Mouse (Mus musculus) CD8-positive naive resting alpha-beta T cell, adult 2 months (primary cell): ENCODE results near the gene Rcn3.
"Not testable (repeated sequence)": the region's sequence is repeated elsewhere in the genome, so short reads cannot be mapped to it uniquely, and the experiment has no call there.

Source experiments
- DNase-seq, 2 experiments: peaks; one replicate each; pipeline ENCODE4 v3.0.0; 2022; ENCODE audit warnings: low read depth in 2 of 2, low spot score in 2 of 2

The Rcn3 gene

DNA sequence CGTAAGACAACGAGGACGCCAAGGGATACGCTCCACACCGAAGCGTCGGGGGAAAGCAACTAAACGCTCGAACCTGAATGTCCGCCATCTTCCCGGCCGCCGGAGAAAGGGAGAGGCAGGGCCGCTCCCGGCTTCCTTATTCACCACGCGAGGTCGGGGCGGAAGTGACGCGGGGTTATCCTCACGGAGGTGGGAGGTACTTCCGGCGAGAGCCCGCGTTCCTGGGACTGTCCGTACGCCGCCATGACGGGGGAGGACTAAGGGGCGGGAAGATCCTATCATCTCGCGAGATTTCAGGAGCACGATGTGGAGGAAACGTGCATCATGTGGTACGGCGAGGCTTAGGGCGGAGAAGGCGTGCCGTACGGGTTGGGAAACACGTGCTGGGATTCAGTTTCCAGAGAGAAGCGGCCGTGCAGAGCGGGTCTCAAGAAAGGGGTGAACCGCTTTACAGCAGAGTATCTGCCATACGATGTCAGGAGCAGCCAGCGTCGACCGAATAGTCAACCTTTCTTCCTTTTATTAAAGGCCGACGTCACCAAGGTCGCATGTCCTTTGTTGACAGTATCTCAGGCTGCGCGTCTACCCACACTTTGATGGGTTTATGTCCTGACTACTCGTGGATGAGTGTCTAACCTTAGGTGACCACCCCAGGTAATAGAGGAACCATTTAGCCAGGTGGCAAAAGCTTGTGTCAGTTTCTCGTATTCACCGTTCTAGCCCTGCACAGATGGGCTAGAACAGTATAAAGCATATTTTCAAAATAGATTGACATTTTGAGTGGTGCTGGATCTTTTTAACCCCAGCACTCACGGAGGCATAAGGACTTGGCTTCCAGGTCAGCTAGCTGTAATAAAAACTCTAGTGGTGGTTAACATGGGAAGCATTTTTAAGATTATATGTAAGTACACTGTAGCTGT lies 32.5 kb upstream of the Rcn3 start, which contains the start of gene Rps11:
TSS of gene Rps11 (minus strand) at position 216 of the 920 bp plus-strand sequence.
- peak; percentile 97 to 98 for DNase-seq

DNA sequence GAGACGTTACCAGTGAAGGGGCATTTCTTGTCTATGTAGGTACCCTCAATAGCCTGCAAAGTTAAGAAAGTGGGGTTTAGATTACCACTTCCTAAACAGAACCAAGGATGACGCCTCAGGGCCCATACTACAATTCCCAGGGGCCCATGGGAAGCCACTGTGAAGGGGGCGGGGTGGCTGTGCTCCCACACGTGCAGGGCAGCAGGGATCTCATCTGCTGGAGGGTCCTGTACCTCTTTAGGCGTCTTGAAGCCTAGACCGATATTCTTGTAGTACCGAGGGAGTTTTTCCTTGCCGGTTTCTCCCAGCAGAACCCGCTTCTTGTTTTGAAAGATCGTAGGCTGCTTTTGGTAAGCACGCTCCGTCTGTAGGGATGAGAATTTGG lies 31.2 kb upstream of the Rcn3 start:
- no peak for DNase-seq

DNA sequence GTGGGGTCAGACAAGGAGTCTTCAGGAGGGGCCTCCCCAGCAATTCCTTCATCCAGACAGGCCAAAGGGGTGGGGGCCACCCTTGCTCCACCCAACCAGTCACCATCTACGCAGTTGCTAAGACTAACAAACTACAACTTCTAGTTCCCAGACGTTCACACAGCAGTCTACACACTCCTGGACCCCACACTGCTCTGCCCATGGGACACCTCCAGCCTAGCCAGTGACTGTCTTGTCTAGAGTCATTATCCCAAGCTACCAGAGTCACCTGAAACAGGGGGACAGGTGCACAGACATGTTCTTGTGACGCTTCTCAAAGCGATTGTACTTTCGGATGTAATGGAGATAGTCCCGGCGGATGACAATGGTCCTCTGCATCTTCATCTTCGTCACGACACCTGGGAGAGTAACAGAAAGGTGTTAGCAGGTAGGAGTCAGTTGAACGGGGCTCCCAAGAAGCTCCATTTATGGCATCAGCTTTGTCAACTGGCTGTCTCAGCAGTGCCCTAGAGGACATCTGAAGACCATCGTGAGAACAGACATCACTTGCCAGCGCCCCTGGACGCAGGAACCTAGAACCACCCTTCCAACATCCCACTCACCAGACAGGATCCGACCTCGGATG lies 30.7 kb upstream of the Rcn3 start:
- no peak for DNase-seq

DNA sequence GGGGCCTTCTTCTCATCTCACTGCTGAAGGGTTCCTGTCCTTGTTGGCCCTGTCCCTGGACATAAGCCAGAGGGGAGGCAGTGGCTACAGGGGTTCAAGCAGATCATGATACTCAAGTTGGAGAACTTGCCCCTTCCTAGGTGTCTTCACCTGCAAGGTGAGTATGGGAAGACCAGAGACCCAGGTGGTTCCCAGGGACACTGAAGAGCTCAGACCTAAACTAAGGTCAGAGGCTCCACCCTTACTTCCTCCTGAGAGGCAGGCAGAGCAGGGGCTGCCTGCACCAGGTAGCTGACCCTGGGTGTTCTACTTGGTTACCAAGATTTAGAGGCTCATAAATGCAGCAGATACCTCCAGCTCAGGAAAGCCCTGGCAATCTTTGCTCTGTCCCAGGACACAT lies 29.9 kb upstream of the Rcn3 start:
- DNase-seq = no peak

DNA sequence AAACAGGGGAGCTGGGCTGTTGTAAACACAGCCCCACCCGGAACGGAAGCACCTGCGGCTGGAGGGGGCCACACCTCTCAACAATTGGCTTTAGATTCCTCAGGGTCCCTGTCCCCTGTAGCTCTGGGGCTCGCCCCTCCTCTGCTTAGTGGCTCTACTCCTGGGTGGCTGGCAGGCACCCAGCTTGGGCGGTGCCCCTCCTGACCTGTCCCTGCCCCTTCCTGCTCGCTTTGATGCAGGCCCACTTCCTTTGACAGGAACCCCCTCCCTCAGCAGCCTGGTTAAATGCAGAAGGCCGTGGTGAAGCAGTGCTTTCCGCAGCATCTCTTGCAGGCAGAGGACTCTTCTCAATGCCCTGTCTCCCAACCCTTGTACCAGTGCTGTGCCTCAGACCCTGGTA lies 29.4 kb upstream of the Rcn3 start:
- DNase-seq = peak; percentile 82 to 83

DNA sequence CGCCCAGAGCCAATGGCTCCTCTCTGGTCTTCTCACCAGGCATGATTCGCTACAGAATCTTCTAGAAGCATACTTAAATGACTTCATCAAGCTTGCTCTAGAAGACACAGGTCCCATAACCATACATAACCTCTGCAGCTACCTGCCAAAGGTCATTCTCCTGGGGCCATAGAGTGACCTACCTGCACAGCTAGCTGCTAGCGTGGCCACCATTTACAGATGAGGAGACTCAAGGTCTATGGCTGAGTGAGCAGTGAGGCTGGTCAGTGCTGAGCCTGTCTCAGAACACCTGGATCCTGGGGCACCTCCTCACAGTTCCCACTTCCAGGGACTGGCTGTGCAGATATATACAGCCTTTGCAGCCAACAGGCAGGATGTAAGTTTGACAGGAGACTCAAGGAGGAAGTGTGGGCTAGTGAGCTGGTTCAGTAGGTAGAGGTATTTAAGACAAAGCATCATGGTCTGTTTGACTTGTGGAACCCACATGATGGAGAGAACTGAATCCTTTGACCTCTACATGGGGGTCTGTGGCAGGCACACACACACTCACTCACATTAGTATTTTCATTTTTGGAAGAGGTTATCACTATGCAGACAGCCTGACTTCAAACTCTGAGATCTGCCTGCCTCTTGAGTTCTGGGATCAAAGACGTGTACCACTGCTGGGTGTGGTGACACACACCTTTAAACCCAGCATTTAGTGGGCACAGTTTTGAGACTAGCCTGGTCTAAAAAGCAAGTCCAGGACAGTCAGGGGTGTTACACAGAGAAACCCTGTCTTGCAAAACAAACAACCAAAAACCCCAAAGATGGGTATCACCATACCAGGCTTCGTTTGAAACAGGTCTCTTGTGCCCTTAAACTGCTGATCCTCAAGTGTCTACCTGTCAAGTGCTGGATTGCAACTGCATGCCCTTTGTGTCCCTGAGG lies 28.0 kb upstream of the Rcn3 start:
- DNase-seq = no peak

DNA sequence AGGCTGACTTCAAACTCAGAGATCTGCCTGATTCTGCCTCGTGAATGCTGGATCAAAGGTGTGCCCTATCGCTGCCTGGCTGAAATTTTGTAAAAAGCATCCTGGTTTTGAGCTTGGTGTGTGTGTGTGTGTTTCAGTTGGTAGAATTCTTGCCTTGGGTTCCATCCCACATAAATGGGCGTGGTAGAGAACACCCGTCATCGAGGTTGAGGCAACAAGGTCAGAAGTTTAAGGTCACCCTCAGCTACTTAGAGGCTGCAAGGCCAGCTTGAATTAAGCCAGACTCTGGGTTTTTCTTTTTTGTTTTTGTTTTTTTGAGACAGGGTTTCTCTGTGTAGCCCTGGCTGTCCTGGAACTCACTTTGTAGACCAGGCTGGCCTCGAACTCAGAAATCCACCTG lies 26.3 kb upstream of the Rcn3 start:
- no peak for DNase-seq

DNA sequence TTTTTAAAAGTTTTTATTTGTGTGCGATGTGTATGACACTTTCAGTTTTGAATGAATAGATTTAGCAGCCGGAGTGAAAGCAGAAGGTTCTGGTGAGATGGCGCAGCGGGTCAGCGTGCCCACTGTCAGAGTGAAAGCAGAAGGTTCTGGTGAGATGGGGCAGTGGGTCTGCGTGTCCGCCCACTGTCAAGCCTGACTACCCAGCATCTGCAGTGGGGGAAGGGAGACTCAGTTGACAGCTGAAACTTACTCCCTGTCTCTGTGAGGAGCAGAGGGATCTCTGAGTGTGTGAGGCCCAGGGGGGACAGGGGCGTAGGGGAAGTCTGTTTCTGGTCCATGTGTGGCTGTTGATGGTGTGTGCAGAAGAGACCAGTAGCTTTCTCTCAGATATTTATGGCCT lies 25.5 kb upstream of the Rcn3 start:
- no peak for DNase-seq

DNA sequence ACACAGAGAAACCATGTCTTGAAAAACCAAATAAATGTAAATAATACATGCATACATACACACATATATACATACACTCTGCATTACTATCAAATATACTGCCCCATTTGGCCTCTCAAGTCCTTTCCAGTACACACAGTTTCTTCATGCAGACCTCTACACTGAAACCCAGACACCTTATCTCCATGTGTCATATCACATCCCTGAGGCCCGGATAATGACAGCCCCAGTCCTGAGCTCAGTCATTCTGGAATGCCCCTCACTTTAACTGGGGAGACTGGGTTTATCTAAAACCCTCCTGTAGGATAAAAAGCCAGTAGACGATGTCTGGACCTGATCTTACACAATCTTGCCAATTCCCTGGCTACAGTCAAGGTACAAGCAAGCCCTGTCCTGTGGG lies 21.5 kb upstream of the Rcn3 start:
- no peak for DNase-seq

DNA sequence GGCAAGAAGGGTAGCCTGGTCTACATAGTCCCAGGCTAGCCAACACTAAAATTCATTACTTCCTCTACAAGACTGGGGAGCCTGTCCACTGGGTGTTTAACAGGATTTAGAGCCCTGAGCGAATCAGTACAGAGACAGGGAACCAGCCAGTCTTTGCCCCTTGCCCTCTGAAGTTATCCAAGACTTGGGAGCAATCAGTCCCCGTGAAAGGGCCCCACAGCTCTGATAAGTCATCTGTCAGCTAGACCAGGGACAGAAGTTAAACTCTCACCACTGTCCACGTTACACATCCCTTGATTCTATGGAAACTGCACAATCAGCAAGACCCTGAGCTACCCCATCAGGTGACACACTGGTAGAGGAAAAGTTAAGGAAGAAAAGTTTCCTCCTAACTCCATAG lies 20.5 kb upstream of the Rcn3 start:
- no peak for DNase-seq

DNA sequence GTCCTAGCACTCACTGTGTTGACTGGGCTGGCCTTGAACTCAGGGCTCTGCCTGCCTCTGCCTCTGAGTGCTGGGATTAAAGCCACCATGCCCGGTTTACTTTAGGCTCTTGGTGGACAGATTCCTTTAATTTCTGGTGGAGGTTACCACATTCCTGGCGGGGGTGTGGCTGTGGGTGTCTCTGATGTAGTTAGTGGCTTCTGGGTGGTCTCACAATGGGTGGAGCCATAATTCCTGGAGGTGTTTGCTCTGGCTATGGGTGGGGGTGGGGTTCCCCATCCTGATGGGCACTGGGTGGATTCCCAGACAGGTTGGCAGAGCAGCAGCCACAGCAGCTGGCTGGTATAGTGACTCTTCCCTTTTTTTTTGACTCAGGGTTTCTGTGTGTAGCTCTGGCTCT lies 19.9 kb upstream of the Rcn3 start:
- no peak for DNase-seq

DNA sequence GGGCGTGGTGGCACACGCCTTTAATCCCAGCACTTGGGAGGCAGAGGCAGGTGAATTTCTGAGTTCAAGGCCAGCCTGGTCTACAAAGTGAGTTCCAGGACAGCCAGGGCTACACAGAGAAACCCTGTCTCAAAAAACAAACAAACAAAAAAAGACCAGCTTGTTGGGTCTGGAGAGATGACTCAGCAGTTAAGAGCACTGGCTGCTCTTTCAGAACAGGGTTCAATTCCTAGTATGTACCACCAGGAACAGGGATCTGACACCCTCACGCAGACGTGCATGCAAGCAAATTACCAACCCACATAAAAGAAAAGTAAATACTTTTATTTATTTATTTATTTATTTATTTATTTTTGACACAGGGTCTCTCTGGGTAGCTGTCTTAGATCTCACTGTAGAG lies 18.1 kb upstream of the Rcn3 start:
- not testable (repeated sequence) for DNase-seq

DNA sequence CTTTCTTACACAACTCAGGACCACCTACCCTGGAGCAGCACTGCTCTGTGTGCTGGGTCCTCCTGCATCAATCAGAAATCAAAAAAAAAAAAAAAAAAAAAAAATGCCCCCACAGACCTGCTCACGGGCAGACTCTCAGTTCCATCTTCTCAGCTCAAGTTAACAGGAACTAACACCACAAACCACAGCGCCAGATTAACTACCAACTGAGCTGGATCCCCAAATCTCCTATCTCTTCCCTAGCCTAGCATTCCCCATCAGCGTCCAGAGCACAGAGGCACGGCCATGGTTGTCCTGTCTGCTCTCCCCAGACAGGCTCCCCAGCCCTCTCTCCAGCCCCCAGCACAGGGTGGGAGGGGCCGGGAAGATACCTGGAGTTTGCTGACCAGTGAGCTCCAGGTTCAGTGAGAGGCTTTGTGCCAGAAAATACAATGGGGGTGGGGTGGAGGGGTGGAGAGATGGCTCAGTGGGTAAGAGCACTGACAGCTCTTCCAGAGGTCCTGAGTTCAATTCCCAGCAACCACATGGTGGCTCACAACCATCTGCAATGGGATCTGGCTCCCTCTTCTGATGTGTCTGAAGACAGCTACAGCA lies 15.1 kb upstream of the Rcn3 start:
- no peak for DNase-seq

DNA sequence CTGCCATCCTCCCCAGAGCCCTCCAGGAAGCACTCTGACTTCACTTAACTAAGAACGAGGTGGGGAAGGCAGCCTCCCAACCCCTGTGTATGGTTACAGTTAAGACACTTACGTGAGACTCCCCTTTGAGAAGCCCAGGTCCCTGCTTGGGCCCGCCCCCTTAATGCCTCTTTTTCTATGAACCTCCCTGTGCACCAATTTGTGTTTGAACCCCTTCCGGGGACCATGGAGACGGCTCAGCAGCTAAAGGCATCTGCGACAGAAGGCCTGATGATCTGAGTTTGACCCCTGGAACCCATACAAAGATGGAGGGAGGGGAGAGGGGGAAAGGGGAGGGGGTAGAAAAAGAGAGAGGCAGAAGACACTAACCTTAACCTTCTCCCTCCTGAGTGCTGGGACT lies 14.4 kb upstream of the Rcn3 start:
- DNase-seq = no peak

DNA sequence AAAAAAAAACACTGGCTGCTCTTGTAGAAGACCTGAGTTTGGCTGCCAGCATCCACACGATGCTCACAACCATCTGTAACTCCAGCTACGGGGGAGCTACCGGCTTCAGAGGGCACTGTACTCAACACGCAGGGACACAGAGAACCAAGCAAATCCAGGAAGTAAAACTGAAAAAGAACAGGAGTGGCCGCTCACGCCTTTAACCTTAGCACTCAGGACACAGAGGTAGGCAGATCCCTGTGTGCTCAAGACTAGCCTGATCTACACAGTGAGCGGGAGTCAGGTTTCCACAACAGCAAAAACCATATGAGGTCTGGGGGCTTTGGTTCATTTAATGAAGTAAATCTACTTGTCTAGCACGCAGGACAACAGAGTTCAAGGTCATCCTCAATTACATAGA lies 13.5 kb upstream of the Rcn3 start:
- DNase-seq = no peak

DNA sequence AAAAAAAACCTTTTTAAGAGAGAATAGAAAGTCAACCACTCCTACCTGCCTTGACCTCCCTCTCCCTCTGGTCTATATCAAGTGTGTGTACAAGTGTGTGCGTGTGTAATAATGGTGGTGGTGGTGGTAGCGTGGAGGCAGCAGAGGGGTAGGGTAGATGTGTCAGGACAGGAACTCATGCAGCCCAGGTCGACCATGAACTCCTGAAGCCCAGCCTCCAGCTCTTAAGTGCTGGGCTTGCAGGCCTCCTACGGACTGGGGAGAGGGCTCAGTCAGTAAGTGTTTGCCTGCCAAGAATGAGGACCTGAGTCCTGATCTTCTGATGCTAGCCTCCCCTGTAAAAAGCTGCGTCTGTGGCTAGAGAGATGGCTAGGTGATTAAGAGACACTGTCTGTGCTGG lies 12.9 kb upstream of the Rcn3 start:
- no peak for DNase-seq

DNA sequence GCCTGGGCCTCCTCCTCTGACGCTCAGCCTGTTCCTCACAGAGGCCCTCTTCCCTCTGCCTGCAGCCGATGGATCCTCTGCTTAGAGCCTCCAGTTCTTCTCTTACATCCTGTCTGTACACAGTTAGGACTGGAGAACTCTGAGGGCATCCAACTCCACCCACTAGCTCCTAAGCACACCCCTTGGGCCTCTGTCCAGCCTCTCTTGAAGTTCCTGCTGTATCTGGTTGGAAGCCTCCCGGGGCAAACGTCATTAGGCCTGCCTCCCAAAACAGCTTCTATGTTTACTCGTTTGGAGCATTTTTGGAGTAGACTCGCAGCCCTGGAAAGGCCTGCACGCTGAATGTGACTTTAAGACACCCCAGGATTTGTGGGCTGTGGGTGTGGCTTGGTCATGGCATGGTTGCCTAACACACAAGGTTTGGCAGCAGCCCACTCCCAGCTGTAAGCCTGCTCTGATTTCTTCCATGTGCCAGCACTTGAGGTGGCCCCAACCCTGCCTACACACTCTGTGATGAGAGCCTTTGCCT lies 11.7 kb upstream of the Rcn3 start, which contains the start of gene Fcgrt:
TSS of gene Fcgrt (minus strand) at position 200 of the 529 bp plus-strand sequence.
- DNase-seq = no peak

DNA sequence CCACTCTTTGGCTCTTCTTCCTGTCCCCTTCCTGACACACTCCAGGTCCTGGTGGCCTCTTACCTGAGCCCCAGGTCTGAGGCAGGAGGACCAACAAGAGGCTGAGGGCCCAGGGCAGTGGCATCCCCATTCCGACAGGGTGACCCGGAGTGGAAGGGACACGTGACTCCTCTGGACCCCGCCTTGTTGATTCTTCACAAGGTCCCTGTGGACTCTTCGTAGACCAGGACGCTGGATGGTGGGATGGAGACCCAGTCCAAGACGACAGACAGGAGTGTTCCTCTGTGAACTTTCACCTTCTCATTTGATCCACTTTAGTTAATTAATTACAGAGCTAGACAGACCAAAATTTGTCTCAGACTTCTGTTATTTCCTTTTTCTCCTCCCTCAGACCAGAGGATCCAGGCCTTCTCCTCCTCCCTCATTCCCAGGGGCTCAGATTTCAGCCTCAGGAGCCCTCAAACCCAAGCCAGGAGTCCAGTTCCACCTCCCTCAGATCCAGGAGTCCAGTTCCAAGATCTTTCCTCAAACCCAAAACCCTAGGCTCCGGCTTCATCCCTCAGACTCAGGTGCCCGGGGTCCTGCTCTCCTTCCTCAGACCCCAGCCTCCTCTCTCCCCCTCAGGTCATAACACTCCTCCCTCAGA lies 11.0 kb upstream of the Rcn3 start:
- DNase-seq = no peak

DNA sequence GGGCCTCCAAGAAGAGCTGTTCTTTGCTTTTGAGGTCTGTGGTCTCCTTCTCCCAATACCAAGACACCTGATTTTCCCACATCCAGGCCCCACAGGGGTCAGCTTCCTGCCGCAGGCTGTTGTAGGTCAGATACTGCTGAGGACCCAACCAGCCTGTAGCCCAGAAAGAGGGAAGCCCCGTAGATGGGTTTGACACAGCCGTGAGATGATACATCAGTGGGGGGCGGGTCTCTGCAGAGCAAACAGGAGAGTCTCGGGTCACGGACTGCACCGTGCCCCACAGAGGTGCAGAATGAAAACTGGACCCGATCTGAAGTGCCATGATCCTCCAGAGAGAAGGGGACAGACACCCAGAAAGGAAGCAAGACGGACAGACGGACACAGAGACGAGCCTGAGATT lies 10.4 kb upstream of the Rcn3 start:
- no peak for DNase-seq

DNA sequence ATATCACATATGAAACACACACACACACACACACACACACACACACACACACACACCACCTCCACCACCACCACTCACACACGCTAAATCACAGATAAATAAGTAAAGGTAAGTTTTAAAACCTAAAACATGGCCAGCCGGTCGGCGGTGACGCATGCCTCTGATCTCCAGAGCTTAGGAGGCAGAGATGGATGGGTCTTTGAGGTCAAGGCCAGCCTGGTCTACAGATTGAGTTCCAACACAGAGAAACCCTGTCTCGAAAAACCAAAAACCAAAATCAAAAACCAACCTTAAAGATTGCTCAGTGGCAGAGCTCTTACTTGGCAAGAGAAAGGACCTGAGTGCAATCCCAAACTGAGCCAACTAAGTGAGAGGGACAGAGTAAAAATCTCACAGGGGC lies 8.0 kb upstream of the Rcn3 start:
- no peak for DNase-seq
